Mouse (Mus musculus): ENCODE data around the gene Gpr107.

Gene Gpr107

DNA sequence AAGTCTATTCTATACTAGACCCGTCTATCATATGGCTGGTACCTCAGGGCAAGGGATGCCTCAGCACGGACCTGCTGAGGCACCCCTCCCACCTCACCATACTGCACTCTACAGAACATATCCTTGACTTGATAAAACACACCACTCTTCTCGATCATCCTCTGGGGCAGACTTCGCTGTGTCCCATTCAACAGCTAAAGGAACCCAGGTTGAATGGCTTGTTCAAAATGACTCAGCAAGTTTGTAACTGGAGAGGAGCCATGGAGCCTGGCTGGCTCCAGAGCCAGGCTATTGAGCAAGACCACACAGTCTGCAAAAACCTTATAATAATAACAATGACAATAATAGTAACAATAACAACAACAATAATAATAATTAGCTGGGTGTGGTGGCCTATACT, 24.2 kb upstream of the Gpr107 start:
- no peak for DNase-seq

- DNase-seq, result no peak
Observed at GRCm38 (mm10) chr2:31129742-31130518, 22.2 kb upstream of the Gpr107 start.

GRCm38 (mm10) chr2:31130815-31131299, 21.3 kb upstream of the Gpr107 start:
- DNase-seq, result no peak

DNA sequence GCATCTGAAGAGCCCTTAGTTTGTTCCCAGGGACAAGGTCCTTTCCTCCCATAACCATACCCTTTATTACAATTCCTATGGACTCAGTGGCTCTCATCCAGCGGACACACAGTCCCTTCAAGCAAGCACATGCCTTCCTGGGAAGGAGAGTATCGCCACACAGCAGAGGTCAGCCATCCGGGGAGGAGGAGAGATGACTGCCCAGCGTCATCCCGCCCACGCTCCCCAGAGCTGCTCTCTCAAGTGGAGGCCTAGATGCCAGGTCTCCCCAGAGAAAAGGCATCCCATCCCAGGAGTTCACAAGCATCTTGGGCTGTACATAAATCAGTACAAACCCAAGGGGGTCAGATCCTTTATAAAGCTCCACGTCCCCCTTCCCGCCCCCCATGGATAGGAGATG, 19.4 kb upstream of the Gpr107 start:
- DNase-seq, result peak; percentile 70

- peak; percentile 23 for DNase-seq
Observed at GRCm38 (mm10) chr2:31133981-31134380, 18.1 kb upstream of the Gpr107 start.

DNA sequence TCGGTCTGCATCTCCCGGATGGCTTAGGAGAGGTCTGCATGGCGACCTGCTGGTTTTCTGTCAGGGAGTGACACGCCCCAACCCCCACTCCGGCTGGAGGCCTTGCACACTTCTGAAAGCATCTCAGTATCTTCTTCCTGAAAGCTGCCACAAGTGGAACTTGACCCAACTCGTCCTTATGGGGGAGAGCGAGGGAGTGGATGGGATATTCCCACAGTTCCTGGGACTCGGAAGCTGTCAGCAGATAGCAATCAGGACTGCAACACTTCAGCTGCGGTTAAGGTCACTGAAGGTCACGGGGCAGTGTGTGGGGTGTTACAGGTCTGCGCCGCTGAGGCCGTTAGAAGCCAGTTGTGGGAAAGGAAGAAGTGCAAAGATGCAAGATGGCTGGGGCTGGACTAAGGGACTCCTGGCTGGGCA, 16.6 kb upstream of the Gpr107 start:
- DNase-seq, result peak; percentile 59

GRCm38 (mm10) chr2:31136338-31136737, 15.8 kb upstream of the Gpr107 start:
- peak; percentile 21 for DNase-seq

DNA sequence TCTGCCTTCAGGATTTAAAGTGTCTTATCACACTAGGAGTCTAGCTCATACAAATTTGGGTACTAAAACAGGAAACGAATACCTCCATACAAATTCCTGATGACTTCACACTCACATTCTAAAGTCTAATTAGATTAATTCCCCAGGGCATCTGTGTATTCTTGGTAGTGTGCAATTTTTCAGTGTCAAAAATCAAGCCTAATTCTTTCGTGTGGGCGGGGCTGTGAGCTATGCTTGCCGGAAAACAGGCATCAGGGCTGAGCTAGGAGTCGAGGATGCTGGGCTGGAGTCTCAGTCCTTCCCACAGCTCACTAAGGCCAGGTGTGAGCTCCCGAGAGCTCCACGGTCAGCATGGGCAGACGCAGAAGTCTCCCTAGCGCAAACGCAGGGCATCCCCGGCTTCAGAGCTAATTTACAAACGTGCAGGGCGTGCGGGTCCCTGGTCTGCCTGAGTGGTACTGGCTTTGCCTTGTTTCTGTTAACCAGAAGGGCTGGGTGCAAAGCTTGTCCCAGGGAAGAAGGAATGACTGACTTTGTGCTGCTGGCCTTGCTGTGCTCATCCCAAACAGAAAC, 15.0 kb upstream of the Gpr107 start:
- peak; percentile 31 for DNase-seq

GRCm38 (mm10) chr2:31139174-31139632, 12.9 kb upstream of the Gpr107 start:
- DNase-seq, result peak; percentile 54

- DNase-seq, result peak; percentile 34
Observed at GRCm38 (mm10) chr2:31139991-31140771, 11.9 kb upstream of the Gpr107 start.

DNA sequence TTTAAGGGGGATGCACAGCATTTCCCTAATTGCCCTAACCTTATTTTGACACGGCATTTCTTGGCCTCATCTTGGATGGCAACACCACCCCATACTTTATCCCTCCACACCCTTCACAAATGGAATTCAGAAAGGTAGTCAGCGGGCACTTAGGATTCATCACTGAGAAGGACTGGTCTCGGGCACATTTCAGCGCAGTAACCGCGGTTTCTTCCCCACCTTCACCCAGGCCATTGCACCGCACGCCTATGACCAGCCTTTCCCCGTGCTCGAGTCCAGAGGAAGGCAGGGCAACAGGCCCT, 11.4 kb upstream of the Gpr107 start:
- DNase-seq, result no peak

GRCm38 (mm10) chr2:31141074-31141866, 10.8 kb upstream of the Gpr107 start:
- DNase-seq, result peak; percentile 78

- peak; percentile 90 for DNase-seq
Observed at GRCm38 (mm10) chr2:31141867-31142454, 10.2 kb upstream of the Gpr107 start, which contains the start of gene Fnbp1. Gene Fnbp1 (minus strand): TSS chr2:31142008.

DNA sequence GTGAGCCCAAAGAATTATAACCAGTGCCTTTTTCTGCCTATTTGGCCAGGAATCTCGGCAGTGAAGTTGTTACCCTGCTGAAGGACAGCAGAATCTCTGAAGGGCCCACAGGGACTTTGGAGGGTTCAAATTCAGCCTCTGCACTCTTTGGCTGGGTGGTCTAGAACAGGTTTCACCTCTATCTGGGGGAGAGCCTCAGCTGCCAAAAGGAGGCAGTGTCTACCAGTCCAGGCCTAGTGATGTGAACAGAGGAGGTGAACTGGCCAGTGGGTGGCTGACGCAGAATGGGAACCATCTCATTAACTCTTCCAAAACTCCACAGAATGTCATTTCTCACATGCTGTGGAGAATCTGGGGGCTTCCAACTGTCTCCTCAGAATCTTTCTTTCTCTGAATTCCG, 9.6 kb upstream of the Gpr107 start:
- DNase-seq, result no peak

DNA sequence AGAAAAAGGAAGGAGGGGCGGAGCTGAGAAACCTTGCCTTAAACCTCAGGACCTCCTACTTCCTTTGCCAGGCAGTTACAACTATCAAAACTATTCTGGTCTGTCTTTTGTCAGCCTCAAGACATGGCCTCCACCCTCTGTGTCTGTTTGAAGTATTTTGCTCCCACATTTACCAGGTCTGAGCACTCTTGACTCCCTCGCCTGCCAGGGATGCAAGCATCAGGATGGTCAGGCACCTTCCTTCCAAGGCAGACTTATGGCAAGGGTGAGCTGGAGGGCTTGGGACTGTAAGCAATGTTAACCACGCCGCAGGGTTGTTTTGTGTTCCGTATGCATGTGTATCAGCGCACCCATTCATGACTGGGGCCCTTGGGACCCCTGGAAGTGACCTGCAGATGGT, 8.8 kb upstream of the Gpr107 start:
- DNase-seq, result no peak

DNA sequence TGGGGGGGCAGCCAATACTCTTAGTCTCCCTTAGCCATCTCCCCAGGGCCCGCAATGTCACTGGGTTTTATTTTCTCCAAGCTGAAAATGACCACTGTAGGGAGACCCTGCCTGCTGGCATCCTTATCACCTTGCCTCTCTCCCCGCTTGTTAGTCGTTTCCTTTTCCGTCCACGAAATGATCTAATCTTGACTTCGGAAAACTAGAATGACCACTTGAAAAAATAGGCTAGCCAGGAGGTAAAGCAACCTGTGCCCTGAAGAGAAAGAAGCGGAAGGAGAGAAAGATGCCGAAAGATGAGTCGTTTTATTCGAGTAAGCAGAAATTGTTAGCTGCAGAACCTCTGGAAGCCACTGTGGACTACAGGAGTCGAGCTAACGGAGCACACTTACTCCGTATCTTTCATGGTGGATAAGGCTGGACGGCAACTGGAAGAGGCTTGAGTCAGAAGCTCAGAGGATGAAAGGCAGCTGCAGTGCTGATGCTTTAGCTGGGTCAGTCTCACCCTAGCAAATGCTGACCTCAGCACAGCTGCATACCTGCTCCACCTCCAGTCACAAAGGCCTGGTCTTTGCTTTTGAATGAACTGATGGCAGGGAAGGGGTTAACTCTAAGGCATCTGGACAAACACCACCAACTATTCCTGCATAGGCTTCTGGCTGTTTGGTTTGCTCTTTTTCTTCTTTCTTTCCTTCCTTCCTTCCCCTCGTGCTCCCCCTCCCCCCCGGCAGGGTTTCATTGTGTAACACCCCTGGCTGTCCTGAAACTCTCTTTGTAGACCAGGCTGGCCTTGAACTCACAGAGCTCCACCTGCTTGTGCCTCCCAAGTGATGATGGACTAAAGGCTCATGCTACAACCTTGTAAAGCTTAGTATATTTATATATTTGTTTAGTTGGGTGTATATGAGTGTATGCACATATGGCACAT, 8.1 kb upstream of the Gpr107 start:
- no peak for DNase-seq

GRCm38 (mm10) chr2:31144901-31145300, 7.2 kb upstream of the Gpr107 start:
- DNase-seq, result no peak

DNA sequence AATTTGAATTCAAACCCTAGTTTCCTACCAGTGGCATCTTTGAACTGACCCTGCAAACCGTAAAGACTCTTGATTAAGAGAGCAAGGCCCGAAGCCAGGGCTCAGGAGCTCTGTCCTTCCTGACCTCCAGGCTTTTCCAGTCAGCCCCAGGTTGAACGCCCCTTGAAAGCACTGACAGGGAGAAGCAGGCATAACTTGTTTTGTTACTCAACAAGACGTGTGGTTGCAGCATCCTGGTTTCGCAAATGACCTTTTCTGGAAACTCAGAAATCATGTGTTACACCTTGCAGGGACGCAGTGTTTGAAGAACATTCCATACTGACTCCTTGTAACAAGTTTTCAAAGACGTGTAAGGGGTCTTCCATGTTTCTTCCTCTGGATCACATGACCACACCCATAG, 5.1 kb upstream of the Gpr107 start:
- no peak for DNase-seq

DNA sequence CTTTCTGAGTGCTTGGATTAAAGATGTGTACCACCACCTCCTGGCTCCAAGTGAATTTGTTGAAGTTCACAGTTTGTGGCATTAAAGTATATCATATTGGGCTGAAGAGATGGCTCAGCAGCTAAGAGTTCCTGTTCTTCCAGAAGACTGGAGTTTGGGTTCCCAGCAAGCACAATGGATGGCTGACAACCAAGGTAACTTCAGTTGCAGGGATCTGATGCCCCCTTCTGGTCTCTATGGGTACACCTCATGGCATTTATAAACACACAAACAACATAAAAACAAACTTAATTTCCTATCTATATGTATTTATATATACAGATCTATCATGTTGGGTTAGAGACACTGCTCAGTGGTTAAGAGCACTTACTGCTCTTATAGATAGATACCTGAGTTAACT, 1.4 kb upstream of the Gpr107 start:
- no peak for DNase-seq

DNA sequence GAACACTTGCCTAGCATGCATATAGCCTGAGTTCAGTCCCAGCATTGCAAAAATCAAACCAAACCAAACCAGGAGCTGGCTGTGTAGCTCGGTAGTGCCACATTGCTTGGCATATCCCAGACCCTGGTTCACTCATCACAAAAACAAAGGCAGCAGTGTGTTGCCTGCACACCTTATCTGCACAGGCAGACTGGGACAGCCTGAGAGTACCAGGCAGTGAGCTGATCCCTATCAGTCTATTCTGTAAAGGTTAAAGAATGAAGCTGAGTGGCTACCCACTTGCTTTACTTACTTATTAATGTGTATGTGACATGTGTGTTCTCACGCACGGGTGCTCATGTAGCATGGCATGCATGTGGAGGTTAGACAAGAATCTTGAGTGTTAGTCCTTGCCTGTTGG, 4.7 kb downstream of the Gpr107 start:
- DNase-seq, result no peak

Measured in cerebellum, adult 9-11 months (tissue).